ENCODE assay signal across 11 mouse cellular contexts in the genomic region with DNA sequence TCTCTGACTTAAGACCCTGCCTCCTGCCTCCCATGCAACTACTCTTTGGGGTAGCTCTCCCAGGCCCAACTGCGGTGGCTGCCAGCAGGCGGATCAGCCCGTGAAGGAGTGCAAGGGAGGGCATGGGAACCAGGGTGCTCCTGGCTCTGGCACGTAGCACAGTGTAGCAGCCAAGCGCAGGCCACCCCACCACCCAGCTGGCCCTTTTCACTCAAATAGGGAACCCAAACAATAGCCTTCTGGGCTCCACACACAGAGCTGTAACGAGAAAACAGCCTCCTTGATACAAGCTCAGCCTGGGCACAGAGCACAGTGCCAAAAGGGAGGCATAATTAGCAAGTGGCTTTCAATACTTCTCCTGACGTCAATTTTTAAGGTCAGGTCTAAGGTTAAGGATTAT.
DNase-seq lines count a peak whose midpoint lies in the region; ATAC-seq lines count a peak whose summit lies in the region.
"Had no signal": no experiment of that assay in that cellular context is flagged by ENCODE, and none has a peak within 500 bp of the region (broad histone marks: within the 10 kb centered on the region; RNA-seq: fewer than 3 reads in every experiment).

No protein-coding gene starts in this region.

- no peak overlapping the region for H3K4me3 ChIP-seq in hindbrain, embryonic 12.5 days
- H3K4me3 ChIP-seq in midbrain, embryonic 10.5 days = no peak overlapping the region

- 0 out of 2 replicates have a peak overlapping the region, but pooled peaks have one; percentile 23 for H3K27ac ChIP-seq in hindbrain, embryonic 12.5 days
- H3K27ac ChIP-seq in midbrain, embryonic 10.5 days (replicated peaks) = peak overlapping the region; percentile 70

- H3K36me3 ChIP-seq in hindbrain, embryonic 12.5 days = no peaks in the 10 kb centered on the region
- peaks cover 5% of the 10 kb centered on the region; the same call in 1 of the 2 replicates for H3K36me3 ChIP-seq in midbrain, embryonic 10.5 days

- ATAC-seq in hindbrain, embryonic 12.5 days (ENCODE audit: low FRiP score) = peak; percentile 93
- ATAC-seq in erythroblast, adult 5-6 weeks (replicated peaks; ENCODE audit: low FRiP score, poor library complexity, severe bottlenecking) = no peak
- ATAC-seq: liver, postnatal 0 days; Patski had no signal

- no peaks in the 10 kb centered on the region for H3K27me3 ChIP-seq in hindbrain, embryonic 12.5 days
- H3K27me3 ChIP-seq in midbrain, embryonic 10.5 days (ENCODE audit: low read depth, poor library complexity, severe bottlenecking) = peaks cover 29% of the 10 kb centered on the region
- H3K27me3 ChIP-seq: Patski had no signal

- 46% methylated on average over 7 of the region's 7 CpGs for WGBS in hindbrain, embryonic 12.5 days
- WGBS in midbrain, embryonic 10.5 days = 43% methylated on average over 7 of the region's 7 CpGs

- H3K9ac ChIP-seq in hindbrain, embryonic 12.5 days = no peak overlapping the region
- H3K9ac ChIP-seq: liver, postnatal 0 days had no signal

- H3K4me1 ChIP-seq in hindbrain, embryonic 12.5 days = peaks cover 16% of the 10 kb centered on the region
- peaks cover 28% of the 10 kb centered on the region for H3K4me1 ChIP-seq in midbrain, embryonic 10.5 days

- H3K9me3 ChIP-seq in hindbrain, embryonic 12.5 days (replicated peaks) = no peaks in the 10 kb centered on the region
- no peaks in the 10 kb centered on the region for H3K9me3 ChIP-seq in midbrain, embryonic 10.5 days (replicated peaks)

- peak; percentile 23 for DNase-seq in testis, postnatal 10 days (ENCODE audit: low spot score)
- no peak for DNase-seq in testis, postnatal 14 days (ENCODE audit: low spot score)
- peak; percentile 30 for DNase-seq in midbrain, embryonic 10.5 days (ENCODE audit: low spot score)
- no peak for DNase-seq in gastrocnemius, postnatal 4 days (ENCODE audit: low spot score in 2 of 2)
- no peak for DNase-seq in liver
- DNase-seq in spleen, postnatal 4 days (ENCODE audit: low spot score in 2 of 2) = no peak
- DNase-seq: cerebellum, adult 9-11 months; liver, postnatal 0 days had no signal

- H3K4me2 ChIP-seq in hindbrain, embryonic 12.5 days (replicated peaks) = no peak overlapping the region

Comparison
In these comparisons a context has a peak if more than half of its experiments do, and no peak if none do; other contexts are left out.
1. DNase-seq: peak in testis, postnatal 10 days (single experiment) and midbrain, embryonic 10.5 days (single experiment); none in testis, postnatal 14 days (single experiment), gastrocnemius, postnatal 4 days (0 of 2), liver (single experiment) and spleen, postnatal 4 days (0 of 2).